Mouse (Mus musculus) spleen, adult 2 months (tissue): ENCODE results near the gene Homer2. TPM values are rescaled to one million over a fixed set of nuclear protein-coding genes. Genes with fewer than 3 reads are reported as not detected.

ENCODE experiments used
- DNase-seq, 2 experiments: peaks; one replicate each; pipeline versions ENCODE4 v3.0.0 to v3.0.0-alpha.2; 2012 to 2021; ENCODE audit warnings: low spot score in 2 of 2, low read depth in 1 of 2
- H3K27ac ChIP-seq: fragments of 200-500 bp; 2 replicates; pipeline ENCODE4 v1.5.1; 2012; ENCODE audit warnings: low read length, inconsistent platforms; ENCODE audit not compliant: insufficient read depth
- H3K27me3 ChIP-seq: fragments of 200-500 bp; 2 replicates; pipeline ENCODE4 v1.6.1; 2012; ENCODE audit warnings: mild to moderate bottlenecking, moderate library complexity, low read length, inconsistent platforms; ENCODE audit not compliant: control insufficient read depth, insufficient read depth
- H3K36me3 ChIP-seq: fragments of 200-500 bp; 2 replicates; pipeline ENCODE4 v1.6.1; 2012; ENCODE audit warnings: mild to moderate bottlenecking, low read length, inconsistent platforms; ENCODE audit not compliant: control insufficient read depth, insufficient read depth
- H3K4me1 ChIP-seq: fragments of 200-500 bp; 2 replicates; pipeline ENCODE4 v1.6.1; 2011; ENCODE audit warnings: inconsistent platforms; ENCODE audit not compliant: control insufficient read depth, insufficient read depth, insufficient read length
- H3K4me3 ChIP-seq: fragments of 200-500 bp; 2 replicates; pipeline ENCODE4 v1.5.1; 2011; ENCODE audit warnings: mild to moderate bottlenecking, inconsistent platforms; ENCODE audit not compliant: insufficient read depth, insufficient read length; ENCODE audit errors: extremely low read depth
- CTCF ChIP-seq: fragments of 200-500 bp; IDR thresholded peaks from 2 replicates; pipeline ENCODE4 v1.5.1; 2011; ENCODE audit warnings: mild to moderate bottlenecking, inconsistent platforms; ENCODE audit not compliant: insufficient read depth, insufficient read length, insufficient replicate concordance; ENCODE audit errors: extremely low read depth
- POLR2A ChIP-seq: fragments of 200-500 bp; IDR thresholded peaks from 2 replicates; pipeline ENCODE4 v1.6.1; 2011; ENCODE audit warnings: low read depth, low read length, inconsistent platforms
- WGBS: fragments of 180-500 bp; shearing (Covaris S2); methylation state at CpG from one replicate; pipeline ENCODE4 v1.1.7; 2018; 5-methylcytosine and 5-hydroxymethylcytosine counted together
- polyA plus RNA-seq: library from polyadenylated mRNA; depleted of rRNA; stranded (reverse); fragments of >200 nt; gene quantifications from 2 replicates; pipeline ENCODE4 v1.2.3, GENCODE M21; 2012

Gene Homer2
- polyA plus RNA-seq, 1 experiment: 0.95 TPM

DNA sequence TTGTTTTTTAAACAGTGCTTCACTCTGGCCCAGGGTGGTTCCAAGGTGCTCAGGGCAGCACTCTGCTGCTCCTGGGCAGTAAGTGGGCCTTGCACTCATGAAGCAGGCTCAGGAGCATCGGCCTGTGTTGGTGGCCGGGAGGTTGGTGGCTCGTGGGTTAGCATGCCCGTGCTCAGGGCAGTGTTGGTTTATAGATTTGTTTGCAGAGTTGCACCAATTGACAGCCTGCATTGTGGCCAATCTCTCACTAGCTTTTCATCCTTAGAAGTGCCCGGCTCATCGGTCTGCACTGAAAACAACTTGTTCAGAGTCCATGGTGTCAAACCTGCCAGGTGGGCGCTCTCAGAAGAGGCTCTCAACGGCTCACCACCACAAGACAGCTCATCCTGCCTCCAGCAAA, 113.9 kb downstream of the Homer2 start:
- H3K27me3 ChIP-seq: no peaks in the 10 kb centered on the region
- no peak for TF ChIP-seq CTCF
- no peak for TF ChIP-seq POLR2A
- DNase-seq: no peak
- WGBS: 93% methylated on average over 8 of the region's 8 CpGs
- H3K27ac ChIP-seq: no peak overlapping the region
- peaks cover 56% of the 10 kb centered on the region for H3K36me3 ChIP-seq
- no peak overlapping the region for H3K4me3 ChIP-seq
- no peaks in the 10 kb centered on the region for H3K4me1 ChIP-seq

DNA sequence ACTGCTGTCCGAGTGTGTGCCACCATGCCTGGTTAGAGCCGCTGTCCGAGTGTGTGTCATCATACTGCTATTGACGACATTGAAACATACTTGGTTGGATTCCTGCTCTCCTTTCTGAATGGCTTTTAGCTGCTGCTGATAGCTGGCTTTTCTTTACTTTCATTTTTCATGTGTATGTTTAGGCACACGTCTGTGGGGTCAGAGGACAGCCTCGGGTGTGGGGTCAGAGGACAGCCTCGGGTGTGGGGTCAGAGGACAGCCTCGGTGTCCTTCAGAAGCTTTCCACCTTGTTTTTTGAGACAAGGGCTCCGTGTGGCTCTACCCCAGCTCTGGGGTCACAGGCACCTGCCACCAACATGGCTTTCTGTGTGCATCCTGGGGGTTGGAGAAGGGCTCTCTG, 114.6 kb downstream of the Homer2 start:
- no peak for DNase-seq
- TF ChIP-seq CTCF (no peak), POLR2A (no peak)
- H3K27ac ChIP-seq: no peak overlapping the region
- H3K4me1 ChIP-seq: no peaks in the 10 kb centered on the region
- 88% methylated on average over 9 of the region's 9 CpGs for WGBS
- no peak overlapping the region for H3K4me3 ChIP-seq
- no peaks in the 10 kb centered on the region for H3K27me3 ChIP-seq
- H3K36me3 ChIP-seq: peaks cover 55% of the 10 kb centered on the region

DNA sequence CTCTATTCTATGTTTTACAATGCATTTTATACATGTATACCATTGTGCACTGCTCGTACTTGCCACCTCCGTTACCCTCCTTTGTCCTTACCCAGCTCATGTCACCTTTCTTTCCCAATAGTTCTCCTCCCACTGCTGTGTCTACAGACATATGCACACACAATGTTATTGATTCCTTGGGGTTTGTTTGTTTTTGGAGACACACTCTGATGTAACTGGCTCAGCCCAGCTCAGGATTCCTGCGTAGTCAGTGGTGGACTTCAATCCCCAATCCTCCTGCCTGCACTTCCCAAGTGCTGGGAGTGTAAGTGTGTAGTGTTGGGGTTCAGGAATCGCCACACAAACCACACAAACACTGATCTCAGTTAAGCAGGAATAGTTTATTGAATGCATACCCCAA, 120.1 kb downstream of the Homer2 start:
- no peak overlapping the region for H3K4me3 ChIP-seq
- no peak for DNase-seq
- TF ChIP-seq CTCF (no peak), POLR2A (no peak)
- WGBS: 96% methylated on average over 4 of the region's 4 CpGs
- no peaks in the 10 kb centered on the region for H3K4me1 ChIP-seq
- H3K27ac ChIP-seq: no peak overlapping the region
- peaks cover 45% of the 10 kb centered on the region for H3K36me3 ChIP-seq
- no peaks in the 10 kb centered on the region for H3K27me3 ChIP-seq

DNA sequence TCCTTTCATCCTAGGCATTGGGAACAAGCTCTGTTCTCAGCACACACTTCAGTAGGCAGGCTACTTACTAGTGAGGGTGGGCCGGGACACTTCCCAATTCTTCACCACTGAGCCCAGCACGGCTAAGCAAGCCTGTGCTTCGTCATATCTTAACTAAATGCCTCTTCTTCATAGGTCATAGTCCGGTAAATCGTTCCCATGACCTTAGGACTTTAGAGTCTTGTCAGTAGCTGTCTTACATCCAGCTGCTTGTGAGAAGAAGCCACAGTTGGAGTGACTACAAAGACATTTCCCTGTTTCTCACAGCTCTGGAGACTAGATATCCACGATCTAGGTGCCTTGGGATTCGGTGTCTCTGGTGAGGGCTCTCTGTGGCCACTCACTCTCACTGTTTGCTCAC, 122.0 kb downstream of the Homer2 start:
- H3K27me3 ChIP-seq: no peaks in the 10 kb centered on the region
- no peak for TF ChIP-seq POLR2A
- no peak for TF ChIP-seq CTCF
- no peak overlapping the region for H3K27ac ChIP-seq
- H3K4me1 ChIP-seq: no peaks in the 10 kb centered on the region
- WGBS: 93% methylated on average over 7 of the region's 7 CpGs
- H3K36me3 ChIP-seq: peaks cover 38% of the 10 kb centered on the region
- no peak for DNase-seq
- no peak overlapping the region for H3K4me3 ChIP-seq

DNA sequence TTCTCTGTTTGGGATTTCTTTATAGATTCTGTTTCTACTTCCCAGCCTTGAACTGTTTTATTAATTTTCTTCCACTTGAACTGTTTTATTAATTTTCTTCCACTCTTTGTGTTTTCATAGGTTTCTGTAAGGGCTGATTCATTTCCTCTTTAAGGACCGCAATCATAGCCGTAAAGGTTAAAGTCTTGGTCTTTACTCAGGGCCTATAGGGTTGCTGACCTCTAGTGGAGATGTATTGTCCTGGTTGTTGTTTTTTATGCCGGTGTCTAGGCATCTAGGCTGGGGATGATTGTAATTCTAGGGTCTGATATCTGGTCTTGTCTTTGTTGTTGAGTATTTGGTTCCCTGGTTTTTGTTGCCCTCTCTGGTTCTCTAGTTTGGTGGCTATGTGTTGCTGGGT, 123.8 kb downstream of the Homer2 start:
- Histone ChIP-seq H3K4me3 (no peak overlapping the region), H3K27ac (no peak overlapping the region), H3K4me1 (no peaks in the 10 kb centered on the region), H3K36me3 (peaks cover 38% of the 10 kb centered on the region), H3K27me3 (no peaks in the 10 kb centered on the region)
- no peak for DNase-seq
- TF ChIP-seq CTCF (no peak), POLR2A (no peak)
- WGBS: 77% methylated on average over 3 of the region's 3 CpGs

DNA sequence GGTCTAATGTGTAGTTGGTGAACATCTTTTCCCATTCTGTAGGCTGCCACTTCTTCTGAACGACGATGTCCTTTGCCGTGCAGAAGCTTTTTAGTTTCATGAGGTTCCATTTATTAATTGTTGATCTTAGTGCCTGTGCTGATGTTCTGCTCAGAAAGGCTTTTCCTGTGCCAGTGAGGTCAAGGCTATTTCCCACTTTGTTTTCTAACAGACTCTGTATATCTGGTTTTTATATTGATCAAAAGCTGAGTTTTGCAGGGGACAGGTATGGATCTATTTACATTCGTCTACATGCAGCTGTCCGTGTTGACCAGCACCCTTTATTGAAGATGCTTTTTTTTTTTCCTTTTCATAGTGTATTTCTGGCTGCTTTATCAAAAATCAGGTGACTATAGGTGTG, 128.0 kb downstream of the Homer2 start:
- WGBS: 98% methylated on average over 5 of the region's 5 CpGs
- Histone ChIP-seq H3K4me3 (no peak overlapping the region), H3K27ac (no peak overlapping the region), H3K4me1 (no peaks in the 10 kb centered on the region), H3K27me3 (no peaks in the 10 kb centered on the region), H3K36me3 (peaks cover 15% of the 10 kb centered on the region)
- TF ChIP-seq CTCF (no peak), POLR2A (no peak)
- DNase-seq: no peak

DNA sequence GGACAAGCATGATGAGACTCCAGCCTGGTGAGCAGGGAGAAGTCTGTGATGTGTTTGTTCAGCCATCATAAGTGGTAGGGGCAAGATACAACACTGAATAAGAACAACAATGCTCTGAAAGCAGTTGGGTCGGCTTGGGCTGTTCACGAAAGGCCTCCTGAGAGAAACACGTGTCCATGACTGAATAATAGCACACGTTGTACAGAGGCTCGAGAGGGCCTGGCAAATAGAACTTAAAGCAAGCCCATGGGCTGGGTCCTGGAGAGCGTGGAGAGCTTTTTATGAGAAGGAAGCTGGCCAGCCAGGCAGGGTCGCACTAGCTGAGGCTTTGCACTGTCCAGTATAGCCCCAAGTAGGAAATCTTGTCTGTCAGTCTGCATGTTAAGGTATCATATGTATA, 128.9 kb downstream of the Homer2 start:
- Histone ChIP-seq H3K27ac (no peak overlapping the region), H3K4me3 (no peak overlapping the region), H3K36me3 (peaks cover 15% of the 10 kb centered on the region), H3K4me1 (no peaks in the 10 kb centered on the region), H3K27me3 (no peaks in the 10 kb centered on the region)
- WGBS: 90% methylated on average over 7 of the region's 7 CpGs
- DNase-seq: no peak
- no peak for TF ChIP-seq POLR2A
- no peak for TF ChIP-seq CTCF
